Mouse (Mus musculus) heart, embryonic 10.5 days (tissue): ENCODE measurements around the gene Zdhhc25. TPM values are rescaled to one million over a fixed set of nuclear protein-coding genes. Genes with fewer than 3 reads are reported as not detected.

Source experiments
- DNase-seq: peaks from one replicate; pipeline ENCODE4 v3.0.0-alpha.2; 2017; ENCODE audit warnings: low spot score
- H3K27ac ChIP-seq: fragments of 300-500 bp; sonication (generic); 2 replicates; pipeline ENCODE4 v1.5.1; 2016; ENCODE audit warnings: mild to moderate bottlenecking
- H3K27me3 ChIP-seq: fragments of 300-500 bp; sonication (generic); 2 replicates; pipeline ENCODE4 v1.6.1; 2016; ENCODE audit warnings: mild to moderate bottlenecking; ENCODE audit not compliant: poor library complexity, insufficient read depth, severe bottlenecking
- H3K36me3 ChIP-seq: fragments of 300-500 bp; sonication (generic); 2 replicates; pipeline ENCODE4 v1.6.1; 2016; ENCODE audit warnings: mild to moderate bottlenecking, moderate library complexity
- H3K4me1 ChIP-seq: fragments of 300-500 bp; sonication (generic); 2 replicates; pipeline ENCODE4 v1.6.1; 2016; ENCODE audit warnings: mild to moderate bottlenecking
- H3K4me3 ChIP-seq: fragments of 300-500 bp; sonication (generic); 2 replicates; pipeline ENCODE4 v1.5.1; 2016; ENCODE audit warnings: mild to moderate bottlenecking, moderate library complexity
- H3K9me3 ChIP-seq: fragments of 300-500 bp; sonication (generic); 2 replicates; pipeline ENCODE4 v1.6.1; 2016; ENCODE audit warnings: mild to moderate bottlenecking, moderate library complexity
- WGBS: fragments of 180-500 bp; shearing (Covaris S2); methylation state at CpG from one replicate; pipeline ENCODE4 v1.1.7; 2016; 5-methylcytosine and 5-hydroxymethylcytosine counted together
- polyA plus RNA-seq: library from polyadenylated mRNA; unstranded; fragments of >200 nt; fragmentation: Nextera tagmentation; extraction: Ambion mirVana; gene quantifications from 2 replicates; pipeline ENCODE4 v1.2.1, GENCODE M21; 2016

Zdhhc25 gene
- polyA plus RNA-seq = not detected in 2 replicates

DNA sequence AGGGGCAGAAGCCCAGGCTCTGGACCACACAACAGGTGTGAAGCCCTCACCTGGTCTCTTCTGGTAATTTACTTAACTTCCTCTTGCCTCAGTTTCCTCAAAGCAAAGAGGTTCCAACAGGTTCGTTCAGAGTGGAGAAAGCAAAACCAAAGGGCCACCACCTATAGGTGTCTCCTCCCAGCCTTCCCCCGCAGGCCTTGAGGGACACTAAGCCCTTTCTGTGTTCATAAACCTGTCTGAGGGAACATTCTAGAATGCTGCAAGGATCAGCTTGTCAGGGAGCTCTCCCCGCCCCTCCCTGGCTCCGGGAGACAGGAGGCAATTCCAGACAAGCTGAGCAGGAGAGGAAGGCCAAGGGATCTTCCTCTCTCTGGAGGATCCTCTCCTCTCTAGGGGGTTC, at the start of gene Zdhhc25:
Gene Zdhhc25, plus strand, starts transcription at position 301 of the 400 bp plus-strand sequence.
- WGBS = 83% methylated on average over 4 of the region's 4 CpGs
- DNase-seq = no peak
- no peak within 1 kb of the TSS for H3K4me3 ChIP-seq
- no peaks in the 10 kb centered on the region for H3K4me1 ChIP-seq
- H3K36me3 ChIP-seq = no peaks in the 10 kb centered on the region
- no peaks in the 10 kb centered on the region for H3K9me3 ChIP-seq
- no peaks in the 10 kb centered on the region for H3K27me3 ChIP-seq
- no peak within 1 kb of the TSS for H3K27ac ChIP-seq

DNA sequence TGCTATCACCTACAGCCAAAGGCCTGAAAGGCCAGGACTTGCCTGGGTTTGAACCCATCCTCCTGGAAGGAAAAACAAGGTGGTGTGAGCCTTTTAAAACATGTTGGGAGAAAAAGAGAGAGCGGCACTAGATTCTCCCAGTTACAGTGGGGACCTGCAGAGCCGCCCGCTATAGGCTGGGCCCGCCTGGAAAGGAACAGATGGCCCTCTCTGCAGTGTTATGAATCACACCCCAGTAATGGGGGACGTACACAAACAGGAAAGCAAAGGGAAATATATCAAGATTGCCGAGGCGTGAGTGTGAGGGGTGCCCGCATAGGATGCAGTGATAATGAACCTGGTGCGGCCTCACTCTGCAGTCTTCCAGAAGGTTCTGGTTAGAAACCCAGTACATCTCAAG, 47.2 kb upstream of the Zdhhc25 start:
- Histone ChIP-seq H3K27ac (no peak overlapping the region), H3K27me3 (0 out of 2 replicates have a peak, but pooled peaks cover 4% of the 10 kb centered on the region), H3K4me1 (no peaks in the 10 kb centered on the region), H3K4me3 (no peak overlapping the region), H3K36me3 (no peaks in the 10 kb centered on the region), H3K9me3 (no peaks in the 10 kb centered on the region)
- DNase-seq = no peak
- 86% methylated on average over 9 of the region's 9 CpGs for WGBS

DNA sequence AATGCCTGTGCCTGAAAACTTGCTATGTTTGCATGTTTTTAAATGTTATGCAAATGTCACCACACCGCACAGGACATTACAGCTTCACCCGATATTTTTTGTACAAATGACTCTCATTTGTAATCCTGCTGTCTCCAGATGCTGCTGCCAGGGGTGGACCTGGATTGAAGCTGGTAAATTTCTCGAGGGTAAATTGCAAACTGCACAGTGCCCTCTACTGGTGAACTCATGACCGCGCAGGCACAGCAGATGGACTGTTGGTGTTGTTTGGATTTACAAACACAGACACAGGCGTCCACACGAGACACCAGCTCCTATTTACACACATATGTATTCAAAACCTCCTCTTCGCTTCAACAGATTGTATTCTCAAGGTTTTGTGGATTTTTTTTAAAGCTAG, 44.6 kb upstream of the Zdhhc25 start:
- 0 out of 2 replicates have a peak, but pooled peaks cover 4% of the 10 kb centered on the region for H3K27me3 ChIP-seq
- H3K27ac ChIP-seq = no peak overlapping the region
- no peaks in the 10 kb centered on the region for H3K9me3 ChIP-seq
- H3K4me3 ChIP-seq = no peak overlapping the region
- H3K4me1 ChIP-seq = peaks cover 8% of the 10 kb centered on the region
- no peaks in the 10 kb centered on the region for H3K36me3 ChIP-seq
- WGBS = 20% methylated on average over 8 of the region's 8 CpGs
- DNase-seq = no peak

DNA sequence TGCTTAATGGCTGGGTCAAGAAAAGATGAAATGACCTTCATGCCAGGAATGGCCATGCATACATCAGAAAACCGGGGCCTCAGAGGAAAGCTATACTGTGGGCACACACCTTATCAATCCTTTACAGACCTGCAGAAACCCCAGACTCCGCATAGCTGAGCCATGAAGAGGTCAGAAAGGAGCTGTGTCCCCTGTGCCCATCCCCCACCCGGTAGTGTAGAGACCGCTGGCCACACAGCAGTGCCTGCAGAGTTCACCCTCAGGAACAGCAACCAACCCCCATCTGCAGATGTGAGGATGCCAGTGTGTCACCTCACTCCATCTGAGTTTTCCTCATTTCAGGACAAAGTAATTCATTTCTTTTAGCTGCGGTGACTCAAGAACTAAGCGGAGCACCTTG, 39.5 kb upstream of the Zdhhc25 start:
- no peak for DNase-seq
- peak overlapping the region; percentile 44 for H3K4me3 ChIP-seq
- WGBS = 24% methylated on average over 6 of the region's 6 CpGs
- no peak overlapping the region for H3K27ac ChIP-seq
- H3K9me3 ChIP-seq = no peaks in the 10 kb centered on the region
- no peaks in the 10 kb centered on the region for H3K36me3 ChIP-seq
- no peaks in the 10 kb centered on the region for H3K27me3 ChIP-seq
- peaks cover 19% of the 10 kb centered on the region for H3K4me1 ChIP-seq

DNA sequence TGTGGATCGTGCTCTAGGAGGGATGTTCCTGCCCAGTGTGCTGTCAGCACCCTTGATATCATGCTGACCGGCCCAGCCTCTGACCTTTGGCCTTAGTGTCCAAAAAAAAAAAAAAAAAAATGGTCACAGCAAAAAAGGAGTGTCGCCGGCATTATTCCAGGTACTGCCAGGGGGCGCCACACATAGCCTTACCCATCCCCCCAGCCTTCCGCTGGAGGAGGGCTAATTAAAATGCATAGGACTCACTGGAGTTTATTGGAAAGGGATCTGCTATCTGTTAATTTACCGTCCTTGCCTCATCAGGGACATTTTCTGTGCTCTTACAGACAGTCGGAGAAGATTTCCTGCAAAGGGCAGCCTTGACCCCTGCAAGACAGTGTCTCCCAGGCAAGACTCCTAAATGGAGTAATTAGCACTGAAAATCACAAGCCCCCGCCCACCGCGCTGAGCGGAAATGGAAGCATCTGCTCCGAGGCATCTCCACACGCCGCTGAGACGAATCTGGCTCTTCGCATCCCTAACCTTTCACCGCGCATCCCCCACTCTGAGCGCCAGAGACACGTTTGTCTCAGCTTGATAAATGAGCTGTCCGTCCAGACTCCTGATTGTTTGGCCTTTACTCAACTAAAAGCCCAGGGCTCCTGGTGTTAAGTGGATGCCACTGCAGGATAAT, 38.9 kb upstream of the Zdhhc25 start:
- peak overlapping the region; percentile 44 for H3K4me3 ChIP-seq
- peaks cover 19% of the 10 kb centered on the region for H3K4me1 ChIP-seq
- H3K27ac ChIP-seq = no peak overlapping the region
- no peak for DNase-seq
- no peaks in the 10 kb centered on the region for H3K27me3 ChIP-seq
- 3% methylated on average over 22 of the region's 22 CpGs for WGBS
- no peaks in the 10 kb centered on the region for H3K36me3 ChIP-seq
- no peaks in the 10 kb centered on the region for H3K9me3 ChIP-seq

DNA sequence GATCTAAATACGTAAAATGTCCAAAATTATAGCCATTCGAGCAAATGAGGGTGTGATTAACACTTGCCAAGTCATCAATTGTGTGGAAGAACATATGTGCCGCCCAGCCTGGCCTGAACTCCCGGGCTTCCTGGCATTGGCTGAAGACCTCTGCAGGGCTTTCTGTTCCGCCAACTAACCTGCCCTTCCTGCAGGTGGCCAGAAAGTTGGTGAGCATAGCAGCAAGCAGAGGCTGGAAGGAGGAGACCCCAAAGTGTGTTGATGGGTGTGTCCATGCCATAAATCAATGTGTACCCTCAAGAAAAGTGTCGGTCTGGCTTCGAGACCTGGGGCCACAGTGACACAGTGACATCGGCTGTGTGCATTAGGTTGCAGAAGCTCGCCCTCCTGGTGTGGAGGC, 34.8 kb upstream of the Zdhhc25 start:
- H3K27me3 ChIP-seq = no peaks in the 10 kb centered on the region
- 86% methylated on average over 9 of the region's 9 CpGs for WGBS

DNA sequence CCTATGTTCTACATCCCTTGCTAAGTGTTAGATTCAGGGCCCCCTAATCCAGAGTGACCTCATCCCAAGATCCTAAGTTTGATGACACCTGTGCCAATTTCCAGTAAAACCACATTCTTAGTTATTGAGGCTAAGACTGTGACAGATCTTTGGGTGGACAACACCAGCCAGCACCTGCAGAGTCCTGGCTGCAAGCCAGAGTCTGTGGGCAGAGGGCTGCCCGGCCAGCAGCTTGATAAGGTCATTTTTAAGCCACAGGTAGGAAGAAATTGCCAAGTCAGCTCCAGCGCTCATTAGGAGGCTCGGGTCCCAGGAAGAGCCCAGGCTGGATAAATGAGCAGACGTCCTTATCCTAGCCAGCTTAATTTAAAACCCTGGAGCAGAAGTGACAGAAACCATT, 34.3 kb upstream of the Zdhhc25 start:
- peaks cover 7% of the 10 kb centered on the region for H3K4me1 ChIP-seq
- DNase-seq = no peak
- H3K9me3 ChIP-seq = no peaks in the 10 kb centered on the region
- no peaks in the 10 kb centered on the region for H3K27me3 ChIP-seq
- no peaks in the 10 kb centered on the region for H3K36me3 ChIP-seq
- H3K4me3 ChIP-seq = no peak overlapping the region
- no peak overlapping the region for H3K27ac ChIP-seq
- WGBS = 67% methylated on average over 4 of the region's 4 CpGs

More for the DNA sequence above, 34.8 kb upstream of the Zdhhc25 start:
- Histone ChIP-seq H3K27ac (no peak overlapping the region), H3K4me1 (peaks cover 12% of the 10 kb centered on the region), H3K9me3 (no peaks in the 10 kb centered on the region), H3K36me3 (no peaks in the 10 kb centered on the region), H3K4me3 (no peak overlapping the region)
- DNase-seq = no peak

DNA sequence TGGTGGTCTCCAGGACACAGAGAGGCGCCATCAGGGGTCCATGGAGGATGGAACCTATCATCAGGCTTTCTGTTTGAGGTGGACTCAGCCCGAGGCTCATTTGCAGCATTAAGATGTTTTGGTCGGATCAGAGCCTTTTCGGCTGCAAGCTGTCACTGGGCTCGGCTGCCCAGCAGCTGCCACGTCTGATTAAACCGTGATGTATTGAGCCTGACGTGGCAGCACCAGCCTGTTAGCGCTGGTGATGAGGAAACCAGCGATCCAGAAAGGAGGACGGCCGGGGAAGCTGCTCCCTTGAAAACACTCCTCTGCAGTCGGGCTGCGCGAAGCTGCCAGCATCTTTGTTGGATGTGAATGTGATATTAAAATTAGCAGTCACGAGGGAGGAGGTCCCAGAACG, 29.4 kb upstream of the Zdhhc25 start:
- no peaks in the 10 kb centered on the region for H3K9me3 ChIP-seq
- 77% methylated on average over 17 of the region's 17 CpGs for WGBS
- no peaks in the 10 kb centered on the region for H3K27me3 ChIP-seq
- DNase-seq = no peak
- no peaks in the 10 kb centered on the region for H3K36me3 ChIP-seq
- no peaks in the 10 kb centered on the region for H3K4me1 ChIP-seq
- no peak overlapping the region for H3K4me3 ChIP-seq
- no peak overlapping the region for H3K27ac ChIP-seq

DNA sequence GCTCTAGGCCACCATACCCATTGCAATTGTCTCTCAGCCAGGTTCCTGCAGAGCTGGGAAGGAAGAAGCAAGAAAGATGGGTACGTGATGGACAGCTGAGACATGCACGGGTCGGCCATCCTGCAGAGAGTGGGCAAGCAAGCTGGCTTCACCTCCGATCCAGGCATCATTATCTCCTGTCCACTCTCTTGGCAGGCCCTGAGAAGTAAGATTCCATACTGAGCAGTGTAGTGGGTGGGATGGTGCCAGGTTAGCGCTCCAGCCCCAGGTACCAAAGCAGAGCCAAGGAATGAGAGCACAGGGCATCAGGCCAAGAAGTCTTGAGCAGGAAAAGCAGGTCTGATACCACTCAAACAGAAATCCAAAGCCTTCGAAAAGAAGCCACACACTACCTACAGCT, 20.6 kb upstream of the Zdhhc25 start:
- no peak for DNase-seq
- no peak overlapping the region for H3K27ac ChIP-seq
- WGBS = 78% methylated on average over 6 of the region's 6 CpGs
- H3K36me3 ChIP-seq = no peaks in the 10 kb centered on the region
- H3K27me3 ChIP-seq = no peaks in the 10 kb centered on the region
- no peaks in the 10 kb centered on the region for H3K4me1 ChIP-seq
- no peaks in the 10 kb centered on the region for H3K9me3 ChIP-seq
- no peak overlapping the region for H3K4me3 ChIP-seq

DNA sequence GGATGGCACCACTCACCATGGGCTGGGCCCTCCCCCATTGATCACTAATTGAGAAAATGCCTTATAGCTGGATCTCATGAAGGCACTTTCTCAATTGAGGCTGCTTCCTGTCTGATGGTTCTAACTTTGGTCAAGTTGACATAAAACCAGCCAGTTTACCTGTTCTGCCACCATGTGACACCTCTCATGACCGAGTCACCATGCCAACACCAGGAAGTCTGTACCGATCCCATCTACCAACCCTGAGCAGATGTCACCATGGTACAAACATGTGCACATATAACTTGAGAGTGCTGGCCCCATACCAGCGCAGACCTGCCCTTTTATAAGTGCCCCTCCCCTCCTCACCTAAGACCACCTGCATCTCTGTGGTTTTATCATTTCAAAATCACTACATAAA, 2.4 kb downstream of the Zdhhc25 start:
- 87% methylated on average over 3 of the region's 3 CpGs for WGBS
- DNase-seq = no peak
- no peaks in the 10 kb centered on the region for H3K4me1 ChIP-seq

DNA sequence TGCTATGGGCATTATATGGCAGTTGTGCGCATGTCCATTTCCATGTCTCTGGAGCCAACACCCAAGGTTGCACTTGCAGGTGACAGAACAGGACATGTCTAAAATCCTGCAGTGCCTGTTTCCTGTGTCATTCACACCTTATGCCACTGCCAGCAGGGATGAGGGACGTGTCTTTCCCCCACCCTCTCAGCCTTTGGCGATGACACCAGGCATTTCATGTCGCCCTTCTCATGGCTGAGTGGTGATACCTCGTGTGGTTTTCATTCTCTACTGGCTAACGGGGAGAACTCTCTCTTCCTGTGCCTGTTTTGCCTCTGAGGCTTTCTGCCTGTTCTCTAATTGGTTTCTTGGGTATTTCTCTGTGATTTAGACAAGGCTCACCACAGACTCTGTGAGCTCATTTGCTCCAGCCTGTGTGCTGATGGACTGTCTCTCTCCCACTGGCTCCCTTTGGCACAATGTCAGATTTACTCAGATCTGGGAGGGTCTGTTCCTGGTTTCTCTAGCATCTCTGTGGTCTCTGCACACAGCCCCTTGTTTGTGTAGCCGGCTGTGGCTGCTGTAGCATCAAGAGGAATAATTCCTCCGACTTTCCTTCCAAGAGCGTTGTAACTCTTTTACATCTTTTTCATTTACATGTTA, 3.1 kb downstream of the Zdhhc25 start:
- H3K27me3 ChIP-seq = no peaks in the 10 kb centered on the region
- no peaks in the 10 kb centered on the region for H3K36me3 ChIP-seq
- H3K4me1 ChIP-seq = no peaks in the 10 kb centered on the region
- H3K27ac ChIP-seq = no peak overlapping the region
- no peak for DNase-seq
- WGBS = 65% methylated on average over 9 of the region's 9 CpGs
- no peak overlapping the region for H3K4me3 ChIP-seq
- no peaks in the 10 kb centered on the region for H3K9me3 ChIP-seq

More for the DNA sequence above, 2.4 kb downstream of the Zdhhc25 start:
- Histone ChIP-seq H3K27me3 (no peaks in the 10 kb centered on the region), H3K36me3 (no peaks in the 10 kb centered on the region), H3K27ac (no peak overlapping the region), H3K9me3 (no peaks in the 10 kb centered on the region), H3K4me3 (no peak overlapping the region)

DNA sequence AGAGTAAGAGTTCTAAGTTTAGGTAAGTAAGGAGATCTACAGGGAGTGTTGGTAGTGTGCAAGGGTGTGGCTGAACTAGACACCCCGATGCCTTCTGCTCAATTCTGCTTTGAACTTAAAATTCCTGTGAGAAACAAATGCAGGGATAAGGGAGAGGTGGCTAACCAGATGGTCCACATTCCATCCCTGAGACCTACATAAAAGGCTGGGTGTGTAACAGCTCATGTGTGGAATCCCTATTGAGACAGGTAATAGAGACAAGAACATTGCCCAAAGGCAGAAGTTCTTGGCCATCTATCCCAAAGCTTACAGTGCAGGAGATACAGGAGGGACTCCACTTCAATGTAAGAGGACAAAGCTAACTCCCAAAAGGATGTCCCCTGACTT, 3.6 kb downstream of the Zdhhc25 start:
- Histone ChIP-seq H3K27ac (no peak overlapping the region), H3K4me1 (no peaks in the 10 kb centered on the region), H3K4me3 (no peak overlapping the region), H3K36me3 (no peaks in the 10 kb centered on the region), H3K9me3 (no peaks in the 10 kb centered on the region), H3K27me3 (no peaks in the 10 kb centered on the region)
- DNase-seq = no peak
- WGBS = 74% methylated on average over 1 of the region's 1 CpGs

DNA sequence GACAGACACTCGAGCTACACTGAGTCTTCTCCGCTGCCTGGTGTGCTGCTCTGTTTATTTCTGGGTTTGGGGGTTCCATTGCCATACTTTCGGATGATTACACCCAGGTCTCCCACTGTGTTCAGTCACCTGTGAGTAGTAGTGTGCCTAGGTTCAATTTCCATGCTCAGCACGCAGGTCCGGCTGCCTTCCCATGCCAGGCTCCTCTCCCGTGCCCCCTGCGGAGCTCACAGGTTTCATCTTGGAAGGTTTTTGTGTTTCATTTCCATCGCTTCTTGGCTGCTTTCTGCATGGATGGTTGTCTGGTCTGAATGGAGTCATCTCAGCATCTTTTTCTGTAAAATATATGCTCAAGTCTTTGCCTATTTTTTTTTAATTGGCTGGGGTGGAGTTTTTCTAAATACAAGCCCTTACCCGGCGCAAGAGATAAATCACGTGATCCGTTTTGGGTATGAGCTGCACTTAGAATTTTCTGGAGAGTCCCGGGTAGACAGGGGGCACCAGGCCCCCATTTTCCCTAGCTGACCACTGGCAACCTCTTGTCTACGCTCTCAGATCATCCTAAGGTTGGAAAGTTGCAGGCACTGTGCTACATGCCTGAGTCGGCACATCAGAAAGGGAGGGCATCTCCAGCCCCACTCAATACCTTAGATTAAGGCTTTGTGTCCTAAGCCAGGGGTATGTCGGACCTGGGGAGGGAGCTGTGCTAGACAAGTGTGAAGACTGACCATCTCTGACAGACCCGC, 4.7 kb downstream of the Zdhhc25 start:
- H3K9me3 ChIP-seq = no peaks in the 10 kb centered on the region
- WGBS = 82% methylated on average over 17 of the region's 17 CpGs
- no peaks in the 10 kb centered on the region for H3K27me3 ChIP-seq
- no peak for DNase-seq
- H3K4me3 ChIP-seq = no peak overlapping the region
- H3K27ac ChIP-seq = no peak overlapping the region
- no peaks in the 10 kb centered on the region for H3K4me1 ChIP-seq
- H3K36me3 ChIP-seq = no peaks in the 10 kb centered on the region
